Mouse (Mus musculus) central nervous system, embryonic 11.5 days (tissue): ENCODE measurements around the gene Gm4303. TPM values are rescaled to one million over a fixed set of nuclear protein-coding genes. Genes with fewer than 3 reads are reported as not detected.

Source experiments
- polyA plus RNA-seq: library from polyadenylated mRNA; depleted of rRNA; stranded (reverse); fragments of >200 nt; gene quantifications from 2 replicates; pipeline ENCODE4 v1.2.3, GENCODE M21; 2012; rRNA removed

The Gm4303 gene
- polyA plus RNA-seq: not detected in 2 replicates

GRCm38 (mm10) chr10:100345672-100346071, at the start of gene Gm4303:
TSS of gene Gm4303 (plus strand) at chr10:100345972.

GRCm38 (mm10) chr10:100335376-100335775, 10.4 kb upstream of the Gm4303 start, which contains the start of gene Gm4301:
TSS of gene Gm4301 (plus strand) at chr10:100335676.

GRCm38 (mm10) chr10:100340536-100340935, 5.2 kb upstream of the Gm4303 start, which contains the start of gene Gm4302:
TSS of gene Gm4302 (plus strand) at chr10:100340836.

GRCm38 (mm10) chr10:100350793-100351192, 5.0 kb downstream of the Gm4303 start, which contains the start of gene Gm4305:
TSS of gene Gm4305 (plus strand) at chr10:100351093.

GRCm38 (mm10) chr10:100361038-100361437, 15.3 kb downstream of the Gm4303 start, which contains the start of gene Gm4307:
TSS of gene Gm4307 (plus strand) at chr10:100361338.

GRCm38 (mm10) chr10:100382460-100382859, 36.7 kb downstream of the Gm4303 start, which contains the start of gene Gm4312:
TSS of gene Gm4312 (minus strand) at chr10:100382560.

Other genes starting within 250 kb of the Gm4303 start
- not detected in 2 replicates for gene Gm4301, start 10.3 kb upstream of the Gm4303 start, polyA plus RNA-seq
- not detected in 2 replicates for gene Gm4302, start 5.1 kb upstream of the Gm4303 start, polyA plus RNA-seq
- gene Gm4305, start 5.1 kb downstream of the Gm4303 start, polyA plus RNA-seq: not detected in 2 replicates
- gene Gm4307, start 15.4 kb downstream of the Gm4303 start, polyA plus RNA-seq: not detected in 2 replicates
- not detected in 2 replicates for gene Gm4312, start 36.6 kb downstream of the Gm4303 start, polyA plus RNA-seq
- 9.5 and 16.4 TPM in 2 replicates for gene Tmtc3, start 141.4 kb downstream of the Gm4303 start, polyA plus RNA-seq
- 7.7 and 11.5 TPM in 2 replicates for gene Cep290, start 141.6 kb downstream of the Gm4303 start, polyA plus RNA-seq
- 18.0 and 28.9 TPM in 2 replicates for gene 4930430F08Rik, start 244.5 kb downstream of the Gm4303 start, polyA plus RNA-seq
- gene 1700017N19Rik, start 244.5 kb downstream of the Gm4303 start, polyA plus RNA-seq: not detected in 2 replicates